Mouse (Mus musculus) T-helper 2 cell (primary cell): ENCODE results near the gene Ctsl.

Source experiments
- in situ Hi-C: fragments of 300-600 bp; cut with MboI, MseI; formaldehyde crosslinking; loops from one replicate; pipeline ENCODE4 v1.15.1; 2025; ENCODE audit warnings: high pct_unique_total_duplicates

Gene Ctsl

DNA sequence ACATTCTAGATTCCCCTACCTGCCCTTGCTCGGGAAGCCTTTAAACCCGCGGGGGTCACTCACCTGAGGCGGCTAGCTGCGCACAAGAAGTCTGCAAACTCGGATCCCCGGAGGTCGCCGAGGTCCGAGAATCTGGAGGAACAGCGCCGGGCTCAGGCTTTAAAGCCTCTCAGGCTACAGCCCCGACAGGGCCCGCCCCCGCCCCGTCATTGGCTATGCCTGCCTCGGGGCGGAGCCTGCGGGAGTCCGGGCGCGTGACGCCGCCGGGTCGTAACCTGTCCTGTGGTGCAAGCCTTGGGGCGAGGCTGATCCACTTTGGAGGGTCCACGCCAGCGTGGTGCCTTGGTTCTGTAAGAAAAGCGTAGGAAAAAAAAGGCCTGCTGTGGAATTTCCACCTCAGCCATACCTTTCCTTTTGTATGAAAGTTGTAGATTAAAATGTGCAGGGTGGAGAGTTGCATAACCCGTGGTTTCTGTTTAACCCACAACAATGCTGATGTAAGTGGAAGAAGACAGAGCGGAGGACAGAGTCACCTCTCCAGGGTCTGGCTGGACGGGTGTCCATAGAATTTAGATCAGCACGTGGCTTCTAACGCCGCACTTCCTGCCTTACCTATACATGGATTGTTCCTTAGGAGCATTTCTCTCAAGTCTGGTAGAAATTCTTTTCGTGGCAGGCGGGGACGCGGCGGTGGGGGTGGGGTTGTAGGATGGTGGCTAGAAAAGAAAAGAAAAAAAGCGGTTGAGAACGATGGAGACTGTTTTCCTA lies at the start of gene Ctsl:
Gene Ctsl, minus strand, starts transcription at position 718 of the 768 bp plus-strand sequence.
- in situ Hi-C loops, result loop anchor here (5.0 kb wide), 1 partner anchor 57 kb away; no protein-coding TSS in a partner anchor

DNA sequence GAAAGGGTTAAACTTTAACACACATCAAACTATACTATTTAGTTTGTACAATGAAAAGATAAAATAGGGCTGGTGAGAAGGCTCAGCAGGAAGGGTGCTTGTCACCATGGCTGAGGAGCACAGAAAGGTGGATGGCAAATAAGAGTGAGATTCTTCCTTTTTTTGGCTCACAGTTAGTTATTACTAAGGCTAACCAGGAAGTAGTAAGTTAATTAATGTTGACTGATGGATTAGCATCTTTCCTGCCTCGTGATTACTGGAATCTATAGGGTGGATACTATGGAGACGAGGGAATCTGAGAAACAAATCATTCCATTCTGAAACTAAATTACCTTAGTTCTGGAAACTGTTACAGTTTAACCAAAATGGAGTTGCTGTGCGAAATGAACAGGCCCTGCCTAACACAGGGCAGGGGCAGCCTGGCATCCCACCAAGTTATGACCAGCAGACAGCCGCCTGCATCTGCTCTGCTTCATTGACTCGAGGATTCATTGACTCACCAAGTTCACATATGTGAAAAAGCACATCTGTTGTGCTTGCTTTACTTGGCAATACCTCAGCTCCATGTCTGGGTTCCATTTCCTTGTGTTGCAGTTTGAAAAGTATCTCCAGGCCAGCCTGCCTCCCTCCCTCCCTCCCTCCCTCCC lies 46.4 kb upstream of the Ctsl start:
- in situ Hi-C loops, result no loop called here

DNA sequence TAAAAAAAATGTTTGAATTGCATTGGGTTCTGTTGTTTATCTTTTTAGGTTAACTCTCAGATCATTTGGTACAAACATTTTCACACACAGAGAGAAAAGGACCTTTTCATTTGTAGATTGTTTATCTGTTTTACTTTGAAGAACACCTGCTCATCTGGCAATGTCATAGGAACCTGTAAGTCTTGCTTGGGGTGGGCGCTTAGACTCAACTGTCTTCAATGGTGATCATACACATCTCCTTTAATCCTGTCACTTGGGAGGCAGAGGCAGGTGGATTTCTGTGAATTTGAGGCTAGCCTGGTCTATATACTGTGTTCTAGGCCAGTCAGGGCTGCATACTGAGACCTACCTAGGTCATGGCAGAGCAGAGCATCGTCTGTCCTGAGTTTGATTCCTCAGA lies 45.0 kb upstream of the Ctsl start:
- in situ Hi-C loops, result no loop called here

GRCm38 (mm10) chr13:64412752-64413257 lies 42.1 kb upstream of the Ctsl start:
- in situ Hi-C loops, result no loop called here

DNA sequence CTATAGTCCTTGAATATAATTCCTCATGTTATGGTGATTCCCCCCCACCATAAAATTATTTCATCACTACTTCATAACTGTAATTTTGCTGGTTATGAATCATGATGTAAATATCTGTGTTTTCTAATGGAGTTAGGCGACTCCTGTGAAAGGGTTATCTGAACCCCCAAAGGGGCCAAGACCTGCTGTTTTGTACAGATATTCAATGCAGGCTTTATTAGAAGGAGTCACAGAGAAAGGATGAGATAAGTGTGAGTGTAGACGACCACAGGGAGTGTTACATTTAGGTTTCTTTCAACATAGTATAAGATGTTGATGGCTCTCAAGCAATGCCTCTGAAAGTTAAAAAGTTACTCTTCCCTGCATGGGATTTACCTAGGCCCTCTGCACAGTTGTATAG lies 40.6 kb upstream of the Ctsl start:
- in situ Hi-C loops, result no loop called here

DNA sequence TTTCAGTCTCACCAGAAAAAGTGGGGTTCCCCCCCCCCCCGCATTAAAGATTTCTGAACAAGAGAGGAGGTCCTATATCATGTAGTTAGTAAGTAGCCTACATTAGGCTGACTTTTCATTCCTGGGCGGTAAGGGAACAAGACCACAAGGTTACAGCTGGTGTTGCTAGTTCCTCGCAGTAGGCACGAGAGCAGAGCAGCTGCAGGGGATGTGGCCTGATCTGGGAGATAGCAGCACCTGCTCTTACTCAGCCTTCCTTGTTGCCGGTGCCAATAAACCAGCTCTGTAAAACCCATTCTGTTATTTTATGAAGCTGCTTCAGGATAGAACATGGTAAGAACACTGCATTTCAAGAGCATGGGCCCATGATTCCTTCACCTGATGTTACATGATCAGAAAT lies 39.9 kb upstream of the Ctsl start:
- in situ Hi-C loops, result no loop called here

DNA sequence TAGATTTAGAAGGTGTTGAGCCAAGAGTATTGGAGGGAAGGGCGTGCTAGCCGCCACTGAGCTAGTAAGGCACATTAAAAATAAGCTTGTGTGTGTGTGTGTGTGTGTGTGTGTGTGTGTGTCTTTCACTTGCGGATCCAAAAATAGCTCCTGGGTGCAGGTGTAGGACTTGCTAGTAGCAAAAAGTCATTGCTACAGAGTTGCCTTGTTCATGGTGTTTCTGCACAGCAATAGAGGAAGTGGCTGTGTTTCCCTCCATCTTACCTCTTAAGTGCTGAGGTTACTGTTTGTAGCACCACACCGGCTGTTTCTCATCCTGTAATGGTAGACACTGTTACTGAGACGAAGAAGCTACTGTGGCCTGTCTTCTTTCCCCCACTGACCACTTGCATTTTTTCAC lies 37.3 kb upstream of the Ctsl start:
- in situ Hi-C loops, result no loop called here

GRCm38 (mm10) chr13:64405550-64405949 lies 34.9 kb upstream of the Ctsl start:
- in situ Hi-C loops, result no loop called here

GRCm38 (mm10) chr13:64403519-64403918 lies 32.8 kb upstream of the Ctsl start:
- in situ Hi-C loops, result no loop called here

- in situ Hi-C loops, result no loop called here
Measured at GRCm38 (mm10) chr13:64402951-64403460, 32.3 kb upstream of the Ctsl start.

GRCm38 (mm10) chr13:64402504-64402949 lies 31.8 kb upstream of the Ctsl start:
- in situ Hi-C loops, result no loop called here

GRCm38 (mm10) chr13:64402006-64402405 lies 31.3 kb upstream of the Ctsl start:
- in situ Hi-C loops, result no loop called here

- in situ Hi-C loops, result no loop called here
Measured at GRCm38 (mm10) chr13:64400801-64401361, 30.2 kb upstream of the Ctsl start.

- in situ Hi-C loops, result no loop called here
Measured at GRCm38 (mm10) chr13:64399906-64400305, 29.2 kb upstream of the Ctsl start.

- in situ Hi-C loops, result no loop called here
Measured at GRCm38 (mm10) chr13:64398065-64398464, 27.4 kb upstream of the Ctsl start.

- in situ Hi-C loops, result no loop called here
Measured at GRCm38 (mm10) chr13:64396979-64397378, 26.3 kb upstream of the Ctsl start.

DNA sequence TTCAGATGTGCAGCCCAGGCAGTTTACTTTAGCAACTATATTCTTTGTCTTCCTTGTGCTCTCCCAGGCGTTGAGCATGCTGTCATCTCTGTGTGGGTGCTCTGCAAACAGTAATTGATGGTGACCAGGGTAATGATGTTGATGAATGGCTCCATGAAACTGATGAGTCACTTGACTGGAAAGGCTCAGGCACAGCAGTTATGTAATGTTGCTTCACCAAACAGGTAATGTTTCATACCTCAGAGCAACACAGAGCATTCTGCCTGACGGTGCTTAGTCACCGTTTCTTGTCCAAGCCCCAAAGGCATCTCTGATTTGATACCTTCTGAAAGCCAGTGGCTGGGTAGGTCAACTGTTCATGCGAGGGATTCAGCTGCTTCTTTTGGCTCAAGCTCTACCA lies 17.7 kb upstream of the Ctsl start:
- in situ Hi-C loops, result no loop called here

DNA sequence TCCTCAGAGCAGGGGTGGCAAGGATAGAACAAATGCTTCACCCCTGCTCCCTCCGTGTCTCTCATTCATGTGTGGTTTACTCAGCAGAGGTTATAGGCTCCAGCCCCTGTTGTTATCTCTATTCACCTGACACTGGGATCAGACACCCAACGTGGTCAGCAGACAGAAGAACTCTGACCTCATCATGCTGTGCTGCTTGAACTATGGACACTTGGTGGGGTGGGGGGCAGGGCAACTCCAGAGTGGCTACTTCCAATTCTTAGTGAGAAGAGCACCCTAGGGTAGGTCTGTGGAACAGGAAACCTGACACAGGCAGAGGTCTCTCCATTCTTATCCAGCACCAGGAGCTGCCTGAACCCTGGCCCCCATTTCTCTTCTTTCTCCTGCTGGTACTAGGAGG lies 15.4 kb upstream of the Ctsl start:
- in situ Hi-C loops, result no loop called here

DNA sequence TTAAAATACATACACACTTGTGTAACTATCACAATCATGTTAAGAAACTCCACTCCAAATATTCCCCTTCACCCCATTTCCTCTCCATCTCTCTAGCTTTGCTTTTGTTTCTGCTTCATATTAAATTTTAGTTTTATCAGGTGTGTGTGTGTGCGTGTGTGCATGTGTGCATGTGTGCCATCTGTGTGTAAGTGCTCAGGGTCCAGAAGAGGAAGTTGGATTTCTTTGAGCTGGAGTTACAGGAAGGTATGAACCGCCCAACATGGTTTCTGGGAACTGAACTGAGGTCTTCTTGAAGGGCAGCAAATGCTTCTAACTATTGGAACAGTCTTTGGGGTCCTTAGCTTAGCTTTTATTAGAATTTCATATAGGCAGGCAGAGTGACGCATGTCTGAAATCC lies 14.2 kb upstream of the Ctsl start:
- in situ Hi-C loops, result no loop called here

DNA sequence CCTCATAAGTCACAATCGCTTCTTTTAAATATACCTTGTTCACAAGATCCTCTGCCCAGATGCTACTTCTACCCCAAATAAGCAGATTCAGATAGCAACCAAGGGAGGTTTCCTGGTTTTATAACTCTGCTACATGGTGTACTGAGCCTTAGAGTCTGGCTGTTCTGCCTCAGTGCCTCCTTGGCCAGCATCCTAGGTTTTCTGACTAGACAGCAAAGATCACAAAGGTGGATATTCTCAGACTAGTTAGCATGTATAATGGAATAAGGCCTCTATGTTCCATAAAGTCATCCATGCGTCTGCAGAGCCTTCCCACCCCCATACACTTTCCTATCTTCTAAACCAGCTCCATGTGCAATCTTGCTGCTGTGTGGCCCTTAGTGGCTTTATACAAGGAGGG lies 9.6 kb upstream of the Ctsl start:
- in situ Hi-C loops, result no loop called here

DNA sequence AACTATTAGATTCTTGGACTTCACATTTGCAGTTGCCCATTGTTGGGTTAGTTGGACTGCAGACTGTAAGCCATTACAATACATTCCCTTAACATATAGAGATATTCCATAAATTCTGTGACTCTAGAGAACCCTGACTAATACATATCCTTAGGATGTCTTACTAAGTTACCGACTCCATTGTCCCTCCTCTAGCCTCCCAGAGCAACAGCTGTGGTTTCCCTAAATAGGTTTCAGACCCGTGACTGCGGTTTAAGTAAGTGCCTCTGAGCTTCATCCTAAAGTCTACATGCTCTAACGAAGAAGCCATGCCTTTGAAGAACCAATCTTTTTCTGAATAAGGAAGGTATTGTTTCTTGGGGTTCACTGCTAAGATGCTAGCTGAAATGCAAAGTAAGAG lies 7.9 kb upstream of the Ctsl start:
- in situ Hi-C loops, result no loop called here

GRCm38 (mm10) chr13:64376472-64376871 lies 5.8 kb upstream of the Ctsl start:
- in situ Hi-C loops, result no loop called here

GRCm38 (mm10) chr13:64375160-64375559 lies 4.5 kb upstream of the Ctsl start:
- in situ Hi-C loops, result no loop called here
